Mouse (Mus musculus) olfactory bulb, adult 2 months (tissue): ENCODE data around the gene Olfr1102.

ENCODE experiments used
- CTCF ChIP-seq: fragments of 200-500 bp; IDR thresholded peaks from 2 replicates; pipeline ENCODE4 v1.5.1; 2012; ENCODE audit warnings: low read depth, mild to moderate bottlenecking, low read length, moderate library complexity; ENCODE audit not compliant: insufficient read depth
- POLR2A ChIP-seq: fragments of 200-500 bp; IDR thresholded peaks from 2 replicates; pipeline ENCODE4 v1.6.1; 2012; ENCODE audit warnings: mild to moderate bottlenecking, low read depth, low read length, moderate library complexity; ENCODE audit not compliant: insufficient read depth

DNA sequence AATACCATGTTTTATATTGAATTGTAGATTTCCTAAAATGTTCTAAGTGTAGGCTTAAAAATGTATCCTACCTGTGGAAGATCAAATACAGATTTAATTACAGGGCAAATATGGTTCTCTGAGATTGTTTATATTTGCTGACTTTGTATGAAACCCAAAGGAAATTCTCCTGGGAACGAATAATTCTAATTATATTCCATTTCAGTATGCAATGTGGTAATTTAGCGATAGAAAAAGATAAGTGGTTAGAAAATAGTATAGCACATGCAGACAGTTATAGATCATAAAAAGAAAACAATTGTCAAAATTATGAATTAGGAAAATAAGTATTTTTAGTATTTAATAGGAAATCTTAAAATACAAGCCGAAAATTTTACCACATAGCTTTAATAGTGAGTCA, 7.1 kb upstream of the Olfr1102 start, which contains the start of gene Olfr1101:
- TF ChIP-seq POLR2A, result no peak
- TF ChIP-seq CTCF, result no peak
